Mouse (Mus musculus): ENCODE results near the gene Meltf. TPM values are rescaled to one million over a fixed set of nuclear protein-coding genes. Genes with fewer than 3 reads are reported as not detected.

Gene Meltf
- polyA plus RNA-seq, 1 experiment from 2014 or later, result not detected

DNA sequence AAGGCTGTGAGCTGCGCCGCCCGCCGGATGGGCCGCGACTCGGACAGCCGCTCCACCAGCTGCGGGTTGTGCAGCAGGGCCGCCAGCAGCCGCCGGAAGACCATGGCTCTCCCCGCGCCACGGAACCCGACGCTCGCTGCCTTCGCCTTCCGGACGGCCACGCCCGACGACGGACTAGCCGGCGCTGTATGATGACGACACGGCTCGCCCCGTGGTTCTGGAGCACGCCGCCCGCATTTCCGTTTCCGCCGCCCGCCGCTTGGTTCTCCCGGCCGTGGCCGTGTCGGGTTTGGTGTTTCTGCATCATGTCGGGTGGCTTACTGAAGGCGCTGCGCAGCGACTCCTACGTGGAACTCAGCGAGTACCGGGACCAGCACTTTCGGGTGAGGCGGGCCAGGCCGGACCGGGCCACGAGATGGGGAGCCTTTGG, 69.8 kb downstream of the Meltf start, which contains the start of the genes 0610012G03Rik and Ncbp2:
Gene 0610012G03Rik, minus strand, starts transcription at position 150 of the 430 bp plus-strand sequence.
Gene Ncbp2, plus strand, starts transcription at position 169 of the 430 bp plus-strand sequence.
- H3K4me3 ChIP-seq (ENCODE audit: low read depth, low read length), result peak within 1 kb of the TSS; percentile 90
- H3K4me1 ChIP-seq (ENCODE audit: control insufficient read depth, insufficient read depth, low read length), result no peaks in the 10 kb centered on the region
- H3K9ac ChIP-seq (replicated peaks; ENCODE audit: low read length), result peak within 1 kb of the TSS; percentile 92
- peak within 1 kb of the TSS; percentile 76 for H3K4me2 ChIP-seq (ENCODE audit: low read depth, low read length)
- no peaks in the 10 kb centered on the region for H3K27me3 ChIP-seq (ENCODE audit: control insufficient read depth, insufficient read depth, low read length)
- DNase-seq (ENCODE audit: low spot score) (peak; percentile 98), ATAC-seq (replicated peaks; ENCODE audit: insufficient number of reproducible peaks, low FRiP score, low TSS enrichment, low read depth) (peak; percentile 86)
- H3K9me3 ChIP-seq (replicated peaks; ENCODE audit: control insufficient read depth, low read length), result no peaks in the 10 kb centered on the region
- peak within 1 kb of the TSS; percentile 65 for H3K27ac ChIP-seq (replicated peaks; ENCODE audit: low read depth, low read length)
- under 1% methylated on average over 47 of the region's 55 CpGs for WGBS
- H3K36me3 ChIP-seq (replicated peaks; ENCODE audit: control insufficient read depth, insufficient read depth, low read depth, low read length), result no peaks in the 10 kb centered on the region

Other genes with a start within 250 kb of the Meltf start
- gene Dlg1, start 215.4 kb upstream of the Meltf start, polyA plus RNA-seq (2014; fragmentation: Nextera tagmentation; extraction: Ambion mirVana), result 29.0 and 31.1 TPM in 2 replicates
- 0.41 and 0.56 TPM in 2 replicates for gene Pigz, start 55.0 kb downstream of the Meltf start, polyA plus RNA-seq (2014; fragmentation: Nextera tagmentation; extraction: Ambion mirVana)
- 86.6 and 90.6 TPM in 2 replicates for gene 0610012G03Rik, start 69.7 kb downstream of the Meltf start, polyA plus RNA-seq (2014; fragmentation: Nextera tagmentation; extraction: Ambion mirVana)
- gene Ncbp2, start 69.7 kb downstream of the Meltf start, polyA plus RNA-seq (2014; fragmentation: Nextera tagmentation; extraction: Ambion mirVana), result 173 TPM in 2 replicates
- gene Senp5, start 124.5 kb downstream of the Meltf start, polyA plus RNA-seq (2014; fragmentation: Nextera tagmentation; extraction: Ambion mirVana), result 10.0 and 10.9 TPM in 2 replicates
- 41.6 and 42.6 TPM in 2 replicates for gene Pak2, start 200.5 kb downstream of the Meltf start, polyA plus RNA-seq (2014; fragmentation: Nextera tagmentation; extraction: Ambion mirVana)
- 168 TPM in 2 replicates for gene Pigx, start 220.9 kb downstream of the Meltf start, polyA plus RNA-seq (2014; fragmentation: Nextera tagmentation; extraction: Ambion mirVana)
- gene Cep19, start 221.0 kb downstream of the Meltf start, polyA plus RNA-seq (2014; fragmentation: Nextera tagmentation; extraction: Ambion mirVana), result 46.1 and 46.5 TPM in 2 replicates